Mouse (Mus musculus) ES-Bruce4 (cell line): ENCODE results near the gene Ltbp2. TPM values are rescaled to one million over a fixed set of nuclear protein-coding genes. Genes with fewer than 3 reads are reported as not detected.

Experiments
- H3K27ac ChIP-seq: 2 replicates; pipeline ENCODE4 v1.5.1; 2012; ENCODE audit warnings: low read length, inconsistent platforms; ENCODE audit not compliant: insufficient read depth
- H3K27me3 ChIP-seq: 2 replicates; pipeline ENCODE4 v1.6.1; 2012; ENCODE audit warnings: mild to moderate bottlenecking, low read length, inconsistent platforms; ENCODE audit not compliant: control insufficient read depth, poor library complexity, insufficient read depth, severe bottlenecking
- H3K36me3 ChIP-seq: 2 replicates; pipeline ENCODE4 v1.6.1; 2012; ENCODE audit warnings: inconsistent platforms, mild to moderate bottlenecking, low read length, moderate library complexity; ENCODE audit not compliant: control insufficient read depth, poor library complexity, insufficient read depth, severe bottlenecking
- H3K4me1 ChIP-seq: one replicate; pipeline ENCODE4 v1.8.1; 2011; ENCODE audit warnings: low read length; ENCODE audit not compliant: control insufficient read depth, insufficient read depth
- H3K4me3 ChIP-seq: 2 replicates; pipeline ENCODE4 v1.5.1; 2011; ENCODE audit warnings: low read depth, mild to moderate bottlenecking, low read length
- H3K9ac ChIP-seq: 2 replicates; pipeline ENCODE4 v1.6.1; 2012; ENCODE audit warnings: low read depth, mild to moderate bottlenecking, inconsistent platforms; ENCODE audit not compliant: poor library complexity, severe bottlenecking
- H3K9me3 ChIP-seq: replicated peaks from 2 replicates; pipeline ENCODE4 v1.6.1; 2012; ENCODE audit warnings: mild to moderate bottlenecking, low read length, inconsistent platforms; ENCODE audit not compliant: control insufficient read depth, poor library complexity, insufficient read depth, severe bottlenecking
- CTCF ChIP-seq: IDR thresholded peaks from one replicate; pipeline ENCODE4 v1.8.1; 2011; ENCODE audit warnings: low read depth, low read length
- EP300 ChIP-seq: IDR thresholded peaks from 2 replicates; pipeline ENCODE4 v1.6.1; 2011; ENCODE audit warnings: low read depth, low read length; ENCODE audit not compliant: insufficient read depth
- POLR2A ChIP-seq: IDR thresholded peaks from one replicate; pipeline ENCODE4 v1.8.1; 2011; ENCODE audit warnings: low read length; ENCODE audit not compliant: insufficient read depth
- polyA plus RNA-seq: library from polyadenylated mRNA; stranded (reverse); fragments of >200 nt; gene quantifications from 2 replicates; pipeline ENCODE4 v1.2.4, GENCODE M21; 2011; ENCODE audit warnings: low read depth; ENCODE audit not compliant: missing spikeins, insufficient read depth, insufficient read length

The Ltbp2 gene
- polyA plus RNA-seq, 1 experiment, result 1.9 TPM

- H3K9ac ChIP-seq, result no peak overlapping the region
- no peaks in the 10 kb centered on the region for H3K36me3 ChIP-seq
- no peaks in the 10 kb centered on the region for H3K4me1 ChIP-seq
- H3K9me3 ChIP-seq, result no peaks in the 10 kb centered on the region
- TF ChIP-seq EP300, result no peak
- TF ChIP-seq POLR2A, result no peak
- TF ChIP-seq CTCF, result no peak
- no peak overlapping the region for H3K4me3 ChIP-seq
- H3K27ac ChIP-seq, result no peak overlapping the region
- H3K27me3 ChIP-seq, result no peaks in the 10 kb centered on the region
Observed at GRCm38 (mm10) chr12:84847480-84847879, 28.9 kb downstream of the Ltbp2 start.

- Histone ChIP-seq H3K36me3 (no peaks in the 10 kb centered on the region), H3K9ac (no peak overlapping the region), H3K9me3 (no peaks in the 10 kb centered on the region), H3K4me3 (no peak overlapping the region), H3K27me3 (no peaks in the 10 kb centered on the region), H3K4me1 (no peaks in the 10 kb centered on the region), H3K27ac (no peak overlapping the region)
- TF ChIP-seq POLR2A, result no peak
- TF ChIP-seq EP300, result no peak
- no peak for TF ChIP-seq CTCF
Observed at GRCm38 (mm10) chr12:84846594-84847014, 29.7 kb downstream of the Ltbp2 start.

- Histone ChIP-seq H3K27me3 (no peaks in the 10 kb centered on the region), H3K4me1 (no peaks in the 10 kb centered on the region), H3K36me3 (no peaks in the 10 kb centered on the region), H3K9ac (no peak overlapping the region), H3K9me3 (no peaks in the 10 kb centered on the region), H3K27ac (no peak overlapping the region), H3K4me3 (no peak overlapping the region)
- TF ChIP-seq EP300 (no peak), POLR2A (no peak), CTCF (no peak)
Observed at GRCm38 (mm10) chr12:84842706-84843105, 33.6 kb downstream of the Ltbp2 start.

- H3K4me1 ChIP-seq, result no peaks in the 10 kb centered on the region
- H3K9ac ChIP-seq, result no peak overlapping the region
- no peak overlapping the region for H3K4me3 ChIP-seq
- H3K9me3 ChIP-seq, result no peaks in the 10 kb centered on the region
- H3K36me3 ChIP-seq, result no peaks in the 10 kb centered on the region
- TF ChIP-seq EP300 (no peak), CTCF (no peak), POLR2A (no peak)
- H3K27me3 ChIP-seq, result no peaks in the 10 kb centered on the region
- H3K27ac ChIP-seq, result no peak overlapping the region
Observed at GRCm38 (mm10) chr12:84841158-84842140, 34.9 kb downstream of the Ltbp2 start.

GRCm38 (mm10) chr12:84840734-84841133 lies 35.6 kb downstream of the Ltbp2 start:
- Histone ChIP-seq H3K4me1 (no peaks in the 10 kb centered on the region), H3K9ac (no peak overlapping the region), H3K27ac (no peak overlapping the region), H3K27me3 (no peaks in the 10 kb centered on the region), H3K36me3 (no peaks in the 10 kb centered on the region), H3K4me3 (no peak overlapping the region), H3K9me3 (no peaks in the 10 kb centered on the region)
- no peak for TF ChIP-seq EP300
- TF ChIP-seq CTCF, result no peak
- TF ChIP-seq POLR2A, result no peak

- H3K9ac ChIP-seq, result no peak overlapping the region
- H3K4me3 ChIP-seq, result no peak overlapping the region
- H3K27me3 ChIP-seq, result no peaks in the 10 kb centered on the region
- H3K27ac ChIP-seq, result no peak overlapping the region
- H3K36me3 ChIP-seq, result no peaks in the 10 kb centered on the region
- H3K4me1 ChIP-seq, result no peaks in the 10 kb centered on the region
- TF ChIP-seq CTCF, result no peak
- TF ChIP-seq EP300, result no peak
- no peak for TF ChIP-seq POLR2A
- no peaks in the 10 kb centered on the region for H3K9me3 ChIP-seq
Observed at GRCm38 (mm10) chr12:84839965-84840364, 36.4 kb downstream of the Ltbp2 start.
